Mouse (Mus musculus) adrenal gland, postnatal 25 days (tissue): ENCODE results near the gene Dqx1. TPM values are rescaled to one million over a fixed set of nuclear protein-coding genes. Genes with fewer than 3 reads are reported as not detected.

Experiments
- DNase-seq: peaks from one replicate; pipeline ENCODE4 v3.0.0; 2021; ENCODE audit warnings: mixed read lengths
- long read RNA-seq: library from polyadenylated mRNA; stranded (forward); transcript quantifications from one replicate; pipeline ENCODE4 v2.0.0, GENCODE M21; 2021
- total RNA-seq: library from RNA; stranded (reverse); gene quantifications from 2 replicates; pipeline ENCODE4 v1.2.3, GENCODE M21; 2021

Dqx1 gene
- 4.0 and 4.4 TPM in 2 replicates for total RNA-seq
- long read RNA-seq, partial matches to known transcripts: 3 of 5 reads
- long read RNA-seq, other reads (novel, unspliced or antisense): 2 of 5 reads

- DNase-seq: no peak
Observed at GRCm38 (mm10) chr6:83057790-83058189, at the start of gene Dqx1. TSS of gene Dqx1 (plus strand) at chr6:83057844.

GRCm38 (mm10) chr6:83008659-83009058, 49.0 kb upstream of the Dqx1 start:
- no peak for DNase-seq

DNA sequence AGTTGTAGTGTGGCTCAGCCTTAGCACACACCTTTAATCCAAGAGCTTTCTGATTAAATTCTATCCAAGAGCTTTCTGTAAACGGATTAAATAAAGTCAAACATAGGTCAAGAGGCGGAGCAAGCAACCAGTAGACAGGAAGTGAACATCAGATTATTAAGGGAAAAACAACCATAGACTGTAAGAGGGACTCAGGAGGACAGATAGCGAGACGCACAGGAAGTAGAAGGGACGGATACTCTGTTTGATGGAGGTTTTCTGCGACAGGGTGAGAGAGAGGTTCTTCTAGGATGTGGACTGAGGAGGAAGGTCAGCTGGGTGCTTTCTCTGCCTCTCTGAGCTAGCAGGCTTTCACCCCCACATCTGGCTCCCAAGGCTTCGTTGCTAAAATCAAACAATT, 47.6 kb upstream of the Dqx1 start:
- DNase-seq: no peak

GRCm38 (mm10) chr6:83011255-83011654, 46.4 kb upstream of the Dqx1 start:
- no peak for DNase-seq

DNA sequence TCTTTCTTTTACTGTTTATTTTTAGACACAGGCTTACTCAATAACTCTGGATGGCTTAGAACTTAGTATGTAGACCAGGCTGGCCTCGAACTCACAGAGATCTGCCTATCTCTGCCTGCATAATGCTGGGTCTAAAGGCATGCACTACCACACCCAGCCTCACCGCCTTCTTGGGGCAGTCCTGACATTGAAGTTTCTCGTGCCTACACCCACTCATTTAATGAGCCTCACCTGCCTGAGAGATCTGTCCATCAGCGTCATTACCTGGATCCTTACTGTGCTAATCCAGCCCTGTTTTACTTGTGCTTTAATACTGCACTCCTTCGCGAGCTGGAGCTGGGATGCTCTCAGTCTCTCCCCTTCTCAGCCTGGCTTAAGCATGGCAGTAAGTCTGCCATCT, 45.9 kb upstream of the Dqx1 start:
- no peak for DNase-seq

GRCm38 (mm10) chr6:83013444-83013843, 44.2 kb upstream of the Dqx1 start:
- DNase-seq: no peak

GRCm38 (mm10) chr6:83014482-83015466, 42.9 kb upstream of the Dqx1 start:
- peak; percentile 56 for DNase-seq

DNA sequence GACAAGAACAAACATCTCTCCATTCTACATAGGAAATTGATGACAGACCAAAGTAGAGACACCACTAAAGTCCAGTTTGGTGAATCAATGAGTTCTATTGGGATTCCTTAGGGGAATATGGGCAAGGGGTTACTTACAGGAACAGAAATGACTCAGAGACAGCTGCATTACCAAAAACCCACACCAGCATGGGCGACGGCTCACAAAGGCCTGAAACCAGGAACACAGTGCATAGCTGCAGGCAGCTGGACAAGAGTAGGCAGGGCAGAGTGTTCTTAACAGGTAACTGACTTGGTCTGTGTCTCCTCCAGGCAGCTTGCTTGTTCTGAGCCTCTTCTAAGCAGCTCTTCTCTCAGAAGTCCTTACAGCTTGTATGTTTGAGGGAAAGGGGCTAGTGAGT, 41.9 kb upstream of the Dqx1 start:
- no peak for DNase-seq

GRCm38 (mm10) chr6:83017190-83017589, 40.5 kb upstream of the Dqx1 start:
- no peak for DNase-seq

- no peak for DNase-seq
Observed at GRCm38 (mm10) chr6:83019044-83019443, 38.6 kb upstream of the Dqx1 start.

DNA sequence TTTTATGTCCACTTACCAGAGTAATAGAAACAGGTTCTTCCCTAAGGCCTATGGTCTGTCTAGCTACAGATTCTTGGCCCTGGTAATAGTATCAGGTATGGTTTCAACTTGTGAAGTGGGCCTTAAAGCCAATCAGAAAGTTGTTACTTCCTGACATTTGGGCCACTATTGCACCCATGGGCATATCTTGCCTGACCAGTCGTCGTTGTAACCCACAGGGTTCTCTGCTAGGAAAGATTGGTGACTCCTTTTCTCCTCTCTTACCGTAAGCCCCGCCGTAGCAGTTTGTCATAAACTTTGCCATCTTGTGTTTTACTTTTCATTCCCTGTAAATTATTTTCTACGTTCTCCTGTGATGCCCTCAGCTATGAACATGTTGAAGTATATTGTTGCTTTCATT, 37.5 kb upstream of the Dqx1 start:
- DNase-seq: no peak

DNA sequence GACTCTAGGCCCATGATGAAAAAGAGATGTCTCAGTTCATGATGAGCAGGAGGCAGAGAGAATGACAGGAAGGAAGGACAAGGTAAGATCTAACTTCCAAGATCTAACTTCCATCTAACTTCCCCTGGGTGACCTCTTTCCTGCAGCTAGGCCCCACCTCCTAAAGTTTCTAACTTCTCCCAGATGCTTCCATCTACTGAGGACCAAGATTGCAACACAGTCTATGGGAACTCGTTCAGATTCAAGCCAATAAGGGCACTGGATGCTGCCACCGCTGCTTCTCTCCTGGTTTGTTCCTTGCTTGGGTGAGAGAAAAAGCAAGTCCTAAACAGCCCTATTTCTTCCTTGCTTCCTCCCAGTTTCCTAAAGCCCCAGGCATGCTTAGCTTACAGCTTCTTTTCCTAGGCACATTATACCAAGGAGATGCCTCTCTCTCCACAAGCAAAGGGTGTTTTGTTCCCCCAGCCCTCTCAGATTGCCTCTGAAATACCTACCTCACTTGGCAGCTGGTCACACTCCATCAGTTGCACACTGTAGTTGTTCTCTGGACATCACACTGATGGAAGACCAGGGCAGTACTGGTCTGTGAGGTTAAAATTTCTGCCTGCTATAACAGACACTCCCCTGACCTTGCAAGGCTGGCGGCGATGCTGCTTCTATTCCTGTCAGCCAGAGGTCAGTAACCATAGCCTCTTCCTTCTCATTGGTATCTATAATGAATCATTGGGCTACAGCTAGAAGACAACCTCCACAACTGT, 36.6 kb upstream of the Dqx1 start:
- no peak for DNase-seq

DNA sequence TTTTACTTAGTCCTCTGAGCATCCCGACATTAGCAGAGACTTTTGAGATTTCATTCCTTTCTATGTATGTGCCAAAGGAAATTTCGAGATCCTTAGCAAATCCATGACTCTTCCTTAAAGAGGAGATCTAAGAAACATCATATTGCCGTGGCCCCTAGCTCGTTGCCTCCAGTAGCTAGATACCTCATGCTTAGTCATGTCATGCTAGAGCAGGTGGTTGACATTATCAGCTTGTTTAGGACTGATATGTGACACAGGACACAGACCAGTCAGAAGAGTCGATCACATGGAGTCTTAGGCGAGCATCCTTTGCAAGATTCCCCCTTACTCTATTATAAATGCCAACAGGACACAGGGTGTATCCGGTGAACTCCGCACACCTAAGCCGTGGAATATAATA, 34.6 kb upstream of the Dqx1 start:
- no peak for DNase-seq

DNA sequence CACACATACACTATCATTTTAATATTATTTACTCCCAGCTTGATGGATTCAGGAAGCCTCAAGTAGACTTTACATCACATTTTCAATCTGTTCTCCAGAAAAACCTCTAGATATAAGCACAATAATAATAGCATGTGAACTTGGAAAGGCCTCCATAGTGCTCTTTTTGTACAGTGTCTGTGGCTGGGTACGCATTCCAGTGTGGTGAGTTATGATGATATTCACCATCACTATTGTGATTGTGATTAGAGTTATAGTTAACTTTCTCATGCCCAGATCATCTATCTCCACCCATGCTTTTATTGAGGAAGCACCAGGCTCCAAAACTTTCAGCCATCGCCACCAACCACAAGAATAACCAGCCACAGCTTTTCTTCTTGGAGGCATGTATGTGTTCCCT, 33.9 kb upstream of the Dqx1 start:
- DNase-seq: no peak

GRCm38 (mm10) chr6:83024421-83024820, 33.2 kb upstream of the Dqx1 start:
- DNase-seq: no peak

GRCm38 (mm10) chr6:83025221-83025620, 32.4 kb upstream of the Dqx1 start:
- DNase-seq: no peak

GRCm38 (mm10) chr6:83027293-83027692, 30.4 kb upstream of the Dqx1 start:
- no peak for DNase-seq

GRCm38 (mm10) chr6:83027706-83028105, 29.9 kb upstream of the Dqx1 start:
- no peak for DNase-seq

DNA sequence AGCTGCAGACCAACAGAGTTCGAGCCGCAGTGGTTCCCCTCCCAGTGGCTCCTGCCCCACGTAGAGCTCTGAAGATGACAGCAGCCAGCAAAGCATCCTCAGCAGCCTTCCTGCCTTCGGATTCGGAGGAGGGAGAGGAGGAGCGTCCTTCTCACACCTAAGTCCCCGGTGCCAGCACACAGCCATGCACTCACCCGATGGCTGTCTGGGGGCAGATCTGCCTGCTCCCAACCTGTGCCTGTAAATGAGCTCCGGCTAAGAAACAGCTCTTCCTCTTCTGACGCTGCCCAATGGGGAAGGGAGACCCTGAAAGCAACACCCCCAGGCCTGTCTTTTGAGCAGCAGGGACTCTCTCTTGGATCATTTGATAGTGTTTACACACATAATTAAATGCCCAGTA, 27.9 kb upstream of the Dqx1 start:
- DNase-seq: no peak

GRCm38 (mm10) chr6:83031111-83031510, 26.5 kb upstream of the Dqx1 start:
- no peak for DNase-seq

- no peak for DNase-seq
Observed at GRCm38 (mm10) chr6:83031921-83032590, 25.6 kb upstream of the Dqx1 start.

GRCm38 (mm10) chr6:83032769-83033191, 24.9 kb upstream of the Dqx1 start:
- DNase-seq: peak; percentile 50
